Mouse (Mus musculus): ENCODE measurements around the gene Epb41l2.

The Epb41l2 gene

DNA sequence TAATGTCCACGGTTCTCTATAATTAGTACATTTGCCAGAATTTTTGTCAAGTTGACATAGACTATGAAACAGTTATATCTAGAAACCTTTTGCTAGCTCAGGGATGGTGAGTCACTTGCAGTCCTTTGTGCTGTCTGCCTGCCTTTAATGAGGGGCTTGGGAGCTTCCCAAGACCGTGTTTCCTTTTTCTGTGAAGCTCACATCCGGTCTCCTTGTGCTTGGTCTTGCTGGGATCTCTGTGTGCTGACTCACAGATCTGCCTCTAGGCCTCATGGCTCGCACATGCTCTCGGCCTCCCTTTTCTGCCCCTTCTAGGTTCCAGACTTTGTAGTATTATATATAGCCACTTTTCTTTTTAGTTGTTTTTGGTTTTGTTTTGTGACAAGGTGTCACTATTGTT is 160.8 kb downstream of the Epb41l2 start:
- no peak for DNase-seq

DNA sequence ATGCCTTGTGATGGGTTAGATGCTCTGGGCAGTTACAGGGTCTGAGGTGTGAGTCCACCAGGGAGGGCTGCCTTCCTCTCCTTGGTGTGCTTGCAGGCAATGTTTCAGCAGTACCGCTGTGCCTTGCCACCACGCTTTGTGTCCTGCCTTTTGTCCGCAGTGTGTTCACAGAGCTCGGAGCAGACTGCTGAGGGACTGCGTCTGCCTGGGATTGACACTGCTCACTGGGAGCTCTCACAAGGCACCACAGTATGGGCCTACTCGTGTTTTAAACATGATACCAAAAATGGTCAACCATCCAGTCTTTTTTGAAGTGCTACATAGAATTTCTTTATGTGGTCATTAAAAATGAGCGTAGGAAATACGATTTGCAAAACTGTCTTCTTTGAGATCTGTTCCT is 164.1 kb downstream of the Epb41l2 start:
- no peak for DNase-seq

DNA sequence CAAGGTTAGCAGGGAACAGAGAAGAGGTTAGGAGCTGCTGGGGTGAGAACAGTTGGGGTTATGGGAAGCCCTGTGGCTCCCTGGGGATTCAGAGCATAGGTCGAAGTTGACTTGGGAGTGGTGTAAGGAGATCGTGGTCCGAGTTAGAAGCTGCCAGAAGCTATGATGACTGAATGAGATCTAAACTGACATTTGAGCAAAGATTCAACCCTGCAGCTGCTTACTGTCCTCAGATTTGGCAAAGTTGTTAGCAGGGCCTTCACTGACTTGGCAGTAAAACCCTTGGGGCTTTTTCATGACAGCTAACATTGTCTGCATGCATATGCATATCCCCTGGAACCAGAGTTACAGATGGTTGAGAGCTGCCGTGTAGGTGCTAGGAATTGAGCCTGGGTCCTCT is 166.6 kb downstream of the Epb41l2 start:
- DNase-seq, result no peak

DNA sequence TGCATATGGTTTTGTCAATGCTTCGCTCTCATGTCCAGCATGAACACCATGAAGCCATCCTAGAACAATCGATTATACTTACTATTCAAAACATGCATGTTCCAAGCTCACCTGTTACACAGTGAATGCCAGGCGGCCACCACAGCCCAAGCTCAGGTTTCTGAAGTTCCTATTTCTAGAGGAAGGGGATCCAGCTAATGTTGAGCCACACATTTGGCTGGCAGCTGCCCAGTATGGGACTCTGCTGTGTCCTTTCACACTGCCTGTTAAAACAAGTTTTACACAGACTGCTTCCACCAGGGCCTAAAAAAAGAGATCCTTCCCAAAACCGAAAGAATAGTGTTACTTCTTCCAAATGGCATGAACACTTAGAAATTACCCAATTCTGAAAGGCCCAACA is 167.0 kb downstream of the Epb41l2 start:
- no peak for DNase-seq

DNA sequence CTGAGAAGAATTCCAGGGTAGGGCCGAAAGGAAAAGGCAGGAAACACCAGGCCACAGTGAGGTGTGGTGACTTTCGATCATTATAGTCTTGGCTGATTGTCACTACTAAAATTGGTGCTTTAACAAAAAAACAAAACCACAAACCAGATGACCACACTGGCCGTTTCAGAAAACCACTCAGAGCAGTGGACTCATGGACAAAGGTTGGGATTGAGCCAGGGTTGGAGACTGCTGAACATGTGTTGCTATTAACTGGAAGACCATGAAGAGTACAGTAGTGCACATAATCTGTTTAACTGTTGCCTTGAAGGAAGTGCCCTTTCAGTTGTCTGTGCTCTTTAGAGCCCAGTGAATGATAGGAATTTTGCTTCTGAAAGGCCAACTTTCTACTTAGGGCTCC is 167.5 kb downstream of the Epb41l2 start:
- no peak for DNase-seq

DNA sequence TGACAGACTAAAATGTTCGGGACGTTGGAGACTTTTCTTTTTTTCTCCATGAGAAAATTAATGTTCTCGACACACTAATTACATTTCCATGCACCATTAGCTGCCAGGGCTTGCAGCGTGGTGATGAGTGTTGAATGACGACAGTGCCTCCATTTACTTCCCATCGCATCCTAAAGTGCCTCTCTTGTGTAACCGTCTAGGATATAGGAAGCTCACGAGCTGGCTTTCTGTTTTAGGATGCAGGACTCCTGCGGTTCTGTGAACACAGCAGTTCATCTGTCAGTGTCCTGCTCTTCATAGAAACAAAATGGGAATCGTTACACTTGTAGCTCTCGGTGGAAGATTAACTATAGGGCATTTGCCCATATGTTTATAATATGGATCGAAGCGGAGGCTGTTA is 171.7 kb downstream of the Epb41l2 start:
- no peak for DNase-seq

DNA sequence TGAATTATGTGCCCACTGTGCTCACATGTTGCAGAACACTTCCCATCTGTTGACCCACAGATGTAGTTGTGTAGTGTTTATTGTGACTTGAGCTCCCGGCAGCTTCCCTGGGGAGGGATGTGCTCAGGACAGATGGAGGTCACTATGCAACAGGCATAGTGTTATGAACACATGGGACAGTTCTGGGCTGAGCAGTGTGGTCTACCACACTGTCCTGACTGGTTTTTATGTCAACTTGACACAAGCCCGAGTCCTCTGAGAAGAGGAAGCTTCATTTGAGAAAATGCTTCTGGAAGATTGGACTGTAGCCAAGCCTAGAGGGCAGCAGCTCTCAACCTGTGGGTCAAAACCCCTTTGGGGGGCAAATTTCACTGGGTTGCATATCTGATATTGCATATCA is 173.5 kb downstream of the Epb41l2 start:
- no peak for DNase-seq

DNA sequence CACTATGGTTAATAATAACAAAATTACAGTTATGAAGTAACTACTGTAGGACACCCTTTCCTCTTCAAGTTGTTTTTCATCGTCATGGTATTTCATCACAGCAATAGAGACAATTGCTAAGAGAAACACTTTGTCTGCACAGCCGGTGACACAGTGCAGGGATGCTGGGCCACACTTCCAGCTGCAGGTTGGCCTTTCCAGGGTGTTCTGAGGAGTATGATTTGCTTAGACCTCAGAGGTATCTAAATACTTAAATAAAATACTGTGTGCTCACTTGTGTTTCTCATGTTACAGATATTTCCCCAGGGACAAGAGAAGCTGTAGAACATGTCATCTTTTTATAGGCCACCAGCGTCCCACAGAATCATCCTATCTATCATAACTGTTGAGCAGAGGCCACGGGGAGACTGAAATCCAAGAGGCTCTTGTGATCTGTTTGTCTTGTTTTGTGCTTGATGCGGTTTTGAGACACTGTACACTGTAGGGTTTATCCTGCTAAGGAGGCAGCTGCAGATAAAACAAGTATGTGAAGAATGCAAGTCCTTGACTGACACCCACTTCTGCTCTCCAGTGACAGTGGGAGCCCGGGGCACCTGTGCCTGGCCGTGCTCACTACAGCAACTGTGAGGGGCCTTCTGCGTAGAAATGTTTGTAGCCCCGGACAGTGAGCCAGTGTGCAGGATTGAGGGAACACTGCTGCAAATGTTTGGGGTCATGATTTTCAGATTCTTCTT is 174.1 kb downstream of the Epb41l2 start:
- DNase-seq, result no peak

DNA sequence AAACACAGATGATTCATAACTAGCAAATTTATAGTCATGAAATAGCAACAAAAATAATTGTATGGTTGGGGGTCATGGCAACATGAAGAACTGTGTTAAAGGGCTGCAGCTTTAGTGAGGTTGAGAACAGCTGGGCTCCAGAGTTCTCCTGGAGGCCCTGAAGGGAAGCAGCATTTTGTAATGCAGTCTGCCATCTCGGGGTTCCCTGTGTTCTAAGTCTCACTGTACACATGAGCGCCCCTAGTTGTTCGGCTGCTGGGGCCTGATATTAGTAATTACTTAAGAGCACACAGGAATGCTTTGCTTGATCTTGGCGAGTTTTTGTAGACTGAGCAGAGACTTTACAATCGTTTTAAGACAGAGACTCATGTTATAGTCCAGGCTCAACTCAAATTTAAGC is 174.9 kb downstream of the Epb41l2 start:
- DNase-seq, result no peak

DNA sequence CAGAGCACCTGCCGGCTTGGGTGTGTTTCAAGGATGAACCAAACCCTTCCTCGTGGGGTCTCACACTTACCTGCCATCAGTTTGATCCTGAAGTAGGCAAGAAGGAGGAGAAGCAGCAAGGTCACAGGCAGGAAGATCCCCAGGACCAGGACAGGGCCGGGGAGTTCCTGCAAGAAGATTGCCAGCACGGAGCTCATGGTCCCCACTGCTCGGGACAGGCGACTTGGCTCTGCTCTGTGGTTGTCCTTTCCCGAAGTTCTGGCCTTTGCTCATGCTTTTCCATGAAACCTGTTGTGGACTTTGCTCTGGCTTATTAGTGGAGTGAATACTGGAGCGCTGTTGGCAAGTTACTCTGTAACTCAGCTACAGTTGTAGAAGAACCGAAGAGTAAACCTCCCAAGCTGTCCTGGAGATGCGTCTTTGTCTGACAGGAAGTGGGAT is 176.3 kb downstream of the Epb41l2 start, which contains the start of gene Smlr1:
Gene Smlr1 (minus strand): TSS at position 377 of the 441 bp plus-strand sequence.
- DNase-seq, result no peak

DNA sequence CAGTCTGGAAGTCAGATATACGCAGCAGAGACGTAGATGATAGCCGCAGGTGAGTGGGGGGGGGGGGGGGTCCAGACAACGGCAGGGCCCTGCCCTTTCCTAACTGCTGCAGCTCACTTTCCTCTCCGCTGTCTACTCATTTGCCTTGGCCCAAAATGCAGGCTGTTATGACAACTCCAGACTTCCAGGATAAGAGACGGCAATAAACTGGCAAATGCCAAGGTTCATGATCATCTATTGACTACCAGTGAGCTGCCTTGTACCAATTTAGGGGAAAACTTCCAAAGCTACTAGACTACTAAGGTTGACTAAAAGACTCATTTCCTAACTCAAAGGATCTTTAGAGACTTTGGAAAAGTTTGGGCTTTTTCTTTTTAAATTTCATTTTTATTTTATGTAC is 177.0 kb downstream of the Epb41l2 start:
- no peak for DNase-seq

DNA sequence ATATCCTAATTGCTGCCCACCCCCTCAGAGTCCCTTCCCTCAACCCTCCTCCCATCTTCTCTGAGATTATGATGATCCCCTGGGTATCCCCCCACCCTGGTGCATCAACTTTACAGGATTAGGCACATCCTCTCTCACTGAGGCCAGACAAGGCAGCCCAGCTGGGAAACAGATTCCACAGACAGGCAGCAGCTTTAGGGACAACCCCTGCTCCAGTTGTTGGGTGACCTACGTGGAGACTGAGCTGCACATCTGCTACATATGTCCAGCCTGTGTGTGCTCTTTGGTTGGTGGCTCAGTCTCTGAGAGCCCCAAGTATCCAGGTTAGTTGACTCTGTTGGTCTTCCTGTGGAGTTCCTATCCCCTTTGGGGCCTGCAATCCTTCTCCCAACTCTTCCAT is 179.1 kb downstream of the Epb41l2 start:
- no peak for DNase-seq

DNA sequence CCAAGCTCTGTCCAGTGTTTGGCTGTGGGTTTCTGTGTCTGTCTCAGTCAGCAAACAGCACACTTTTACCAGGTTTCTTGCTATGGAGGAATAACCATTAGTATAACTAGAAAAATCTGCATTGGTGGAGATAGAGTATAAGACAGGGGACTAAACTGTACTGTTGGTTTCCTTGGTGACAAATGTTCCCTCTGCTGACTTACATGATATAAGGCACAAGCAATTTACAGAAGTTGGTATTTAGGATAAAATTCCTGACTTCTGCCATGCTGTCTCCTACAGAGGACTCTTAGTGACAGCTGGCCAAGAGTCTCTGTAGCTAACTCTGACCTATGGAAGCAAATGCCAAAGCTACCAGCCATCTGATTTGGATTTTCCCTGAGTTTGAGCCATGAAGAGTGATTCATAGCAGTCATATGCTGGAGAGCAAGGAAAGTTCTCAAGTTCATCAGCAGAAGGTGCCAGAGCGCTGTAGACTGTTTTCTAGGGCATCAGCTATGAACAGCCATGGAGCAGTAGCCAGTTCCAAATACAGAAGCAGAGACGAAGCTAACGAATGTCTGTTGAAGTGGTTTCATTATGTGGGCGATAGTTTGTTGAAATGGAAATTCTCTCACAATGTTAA is 179.7 kb downstream of the Epb41l2 start:
- DNase-seq, result no peak

DNA sequence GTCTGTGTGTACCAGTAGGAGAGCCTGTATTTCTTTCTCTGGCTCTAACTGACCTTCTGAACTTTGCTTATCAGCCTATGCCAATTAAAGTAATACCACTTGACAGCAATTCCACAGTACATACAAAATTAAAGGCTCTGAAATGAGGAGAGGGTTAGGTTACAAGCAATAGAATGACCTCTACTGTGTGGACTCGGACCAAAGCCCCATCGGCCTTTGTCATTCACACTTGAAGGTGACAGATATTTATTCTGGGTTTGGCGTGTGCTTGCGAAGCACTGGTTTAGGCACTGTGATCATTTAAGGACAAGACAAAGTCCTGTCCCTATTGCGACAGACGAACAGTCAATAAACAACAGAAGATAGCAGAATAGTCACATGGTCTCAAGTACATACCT is 180.2 kb downstream of the Epb41l2 start:
- no peak for DNase-seq

DNA sequence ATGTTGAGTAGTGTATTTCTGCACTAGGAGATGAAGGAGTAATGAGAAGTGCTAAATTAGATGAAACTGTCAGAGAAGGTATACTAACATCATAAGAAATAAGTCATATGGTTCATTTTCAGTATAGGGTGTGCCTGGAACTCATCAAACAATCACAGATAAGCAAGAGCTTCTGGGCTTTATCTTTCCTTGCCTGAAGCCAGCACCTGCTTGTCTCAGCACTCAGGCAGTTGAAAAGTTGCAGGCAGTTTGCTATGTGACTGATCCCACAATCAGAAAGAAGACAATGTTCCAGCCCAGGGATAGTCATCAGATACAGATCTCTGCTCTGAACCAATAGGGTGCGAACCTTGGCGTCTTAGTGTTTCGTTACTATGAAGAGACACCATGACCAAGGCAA is 181.5 kb downstream of the Epb41l2 start:
- DNase-seq, result no peak

DNA sequence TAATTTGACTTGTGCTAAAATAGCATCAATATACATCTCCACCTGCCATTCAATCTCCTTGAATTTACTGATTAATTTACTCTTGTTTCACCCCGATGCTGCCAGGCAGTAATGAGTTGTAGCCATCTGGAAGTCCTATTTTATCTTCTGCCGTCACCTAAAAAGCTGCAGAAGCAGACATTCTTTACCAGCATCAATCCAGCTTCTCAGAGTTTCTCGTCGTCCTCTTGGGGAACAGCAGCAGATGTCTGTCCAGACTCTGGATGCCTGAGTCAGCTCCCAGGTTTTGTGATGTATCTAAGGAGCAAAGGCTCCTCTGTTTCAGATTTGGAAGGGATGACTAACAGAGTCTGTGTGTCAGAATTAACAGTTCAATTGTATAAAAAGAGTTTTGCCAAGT is 193.3 kb downstream of the Epb41l2 start:
- DNase-seq, result no peak

DNA sequence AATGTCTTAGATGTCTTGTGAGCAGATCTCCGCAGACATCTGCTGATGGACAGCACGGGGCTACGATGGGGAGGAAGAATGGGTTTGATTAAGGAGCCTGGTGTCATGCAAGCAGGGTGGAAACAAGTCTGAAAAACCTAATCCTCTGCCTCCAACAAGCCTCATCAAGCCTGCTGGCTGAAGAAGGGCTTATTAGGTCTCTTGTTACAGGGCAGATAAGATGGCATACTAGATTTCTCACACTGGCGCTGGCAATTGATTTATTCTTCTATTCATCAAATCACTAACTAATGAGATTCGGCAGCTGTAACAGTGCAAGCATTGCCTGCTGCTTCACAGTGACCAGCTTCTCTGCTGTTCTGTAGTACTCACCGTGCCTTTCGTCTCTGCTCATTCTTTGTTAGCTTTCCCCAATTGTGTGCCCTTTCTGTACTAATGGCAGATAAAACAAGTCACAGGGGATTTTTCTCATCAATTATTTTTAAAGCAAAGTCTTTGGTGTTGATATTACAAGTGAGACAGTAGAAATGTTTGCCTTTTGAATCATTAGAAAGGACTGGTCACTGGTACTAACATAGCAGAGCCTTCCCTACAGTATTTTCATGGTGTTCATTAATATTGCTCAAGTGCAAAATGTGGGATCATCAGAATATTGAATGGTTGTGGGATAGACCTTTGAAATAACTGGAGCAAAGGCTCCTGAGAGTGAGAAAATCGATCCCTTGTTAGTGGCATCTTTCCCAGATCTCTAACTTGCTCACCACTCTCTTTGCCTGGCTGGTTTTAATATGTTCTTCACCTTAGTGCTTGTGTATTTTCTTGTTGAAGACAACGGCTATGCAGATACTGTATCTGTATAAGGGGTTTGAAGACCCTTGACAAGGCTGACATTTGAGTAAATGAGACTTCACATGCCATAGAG is 212.0 kb downstream of the Epb41l2 start:
- no peak for DNase-seq

All from spleen, adult 18-20 months (tissue).